Mouse (Mus musculus): ENCODE measurements at regions not wholly inside any gene's neighbourhood (a gene's known extent, or its start where the extent isn't known, plus 50 kb on each side); places are given as distances from the start of the nearest gene placed in this dataset.

DNA sequence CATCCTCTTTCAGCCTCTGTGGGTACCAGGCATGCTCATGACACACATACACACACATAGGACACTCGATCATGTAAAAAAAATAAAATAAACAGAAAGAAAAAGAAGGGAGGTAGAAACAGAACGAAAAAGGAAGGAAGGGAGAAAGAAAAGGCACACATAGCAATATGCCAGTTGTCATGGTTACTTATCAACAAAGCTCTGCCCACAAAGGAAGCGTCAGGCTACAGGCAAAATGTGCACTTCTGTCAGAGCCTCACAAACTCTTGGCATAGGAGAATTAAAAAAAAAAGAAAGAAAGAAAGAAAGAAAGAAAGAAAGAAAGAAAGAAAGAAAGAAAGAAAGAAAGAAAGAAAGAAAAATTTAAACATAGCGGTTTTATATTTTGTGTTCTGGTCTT lies 56.9 kb upstream of the Sox2 start:
- no peak for DNase-seq

DNA sequence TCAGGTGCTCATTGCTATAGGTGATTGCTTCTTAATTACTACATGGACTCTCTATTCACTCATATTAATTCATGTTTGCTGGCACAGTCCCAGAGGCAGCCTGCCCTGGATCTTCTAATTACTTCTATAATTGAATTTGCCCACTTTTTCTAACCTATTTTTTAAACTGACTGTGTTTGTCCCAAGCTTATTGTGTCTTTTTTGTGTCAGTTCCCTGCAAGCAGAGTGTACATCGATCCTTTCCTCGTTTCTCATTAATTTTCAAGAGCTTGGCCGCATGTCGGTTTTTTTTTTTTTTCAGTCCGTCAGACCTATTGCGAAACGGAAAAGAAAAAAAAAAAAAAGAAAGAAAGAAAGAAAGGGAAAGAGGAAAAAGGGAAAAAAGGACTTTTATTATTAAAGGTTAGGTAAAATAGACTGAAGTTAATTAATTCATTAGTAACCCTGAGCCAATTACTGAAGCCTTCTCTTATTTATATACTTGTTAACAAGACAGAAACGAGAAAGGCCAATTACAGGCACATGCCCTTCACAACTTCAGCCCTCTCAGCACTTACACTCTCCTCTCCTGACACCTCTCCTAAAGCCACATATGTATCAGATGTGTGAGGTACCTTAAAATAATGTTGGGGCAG lies 72.2 kb upstream of the Sox2 start:
- DNase-seq = no peak

DNA sequence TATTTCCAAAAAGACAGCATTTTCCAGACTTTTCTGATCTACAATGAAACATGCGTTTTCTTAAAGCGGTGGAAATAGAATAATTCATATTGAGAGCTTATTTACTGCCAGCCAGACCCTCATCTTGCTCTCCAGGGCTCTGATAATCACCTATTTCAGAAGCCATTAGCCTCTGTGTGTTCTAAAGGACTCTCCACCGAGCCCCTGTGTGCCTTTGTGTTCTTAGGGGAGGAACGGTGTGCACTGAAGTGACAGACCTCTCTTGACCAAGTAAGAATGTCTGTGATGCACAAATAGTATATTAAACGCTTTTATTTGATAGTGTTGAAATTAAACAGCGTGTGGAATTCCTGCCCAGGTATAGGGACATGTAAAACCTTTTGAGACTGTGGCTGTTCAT lies 73.1 kb upstream of the Sox2 start:
- no peak for DNase-seq

DNA sequence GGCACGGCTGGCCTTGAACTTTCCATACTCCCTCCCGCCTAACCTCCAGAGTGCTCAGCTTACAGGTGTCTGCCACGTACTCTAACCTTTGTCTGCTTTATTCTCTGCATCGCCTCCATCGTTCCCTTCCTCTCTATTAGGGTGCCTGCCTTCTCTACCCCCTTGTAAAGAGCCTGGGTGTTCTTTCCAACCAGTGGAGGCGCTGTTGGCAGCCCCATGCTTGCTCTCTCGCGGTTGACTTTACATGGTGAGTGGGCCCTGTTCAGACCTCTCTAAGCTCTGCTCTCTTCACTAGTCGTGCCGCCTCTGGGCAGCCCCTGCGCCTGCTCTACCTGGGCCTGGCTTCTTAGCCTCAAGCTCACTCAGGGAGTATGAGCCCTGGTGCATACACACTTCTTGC lies 74.0 kb upstream of the Sox2 start:
- no peak for DNase-seq

DNA sequence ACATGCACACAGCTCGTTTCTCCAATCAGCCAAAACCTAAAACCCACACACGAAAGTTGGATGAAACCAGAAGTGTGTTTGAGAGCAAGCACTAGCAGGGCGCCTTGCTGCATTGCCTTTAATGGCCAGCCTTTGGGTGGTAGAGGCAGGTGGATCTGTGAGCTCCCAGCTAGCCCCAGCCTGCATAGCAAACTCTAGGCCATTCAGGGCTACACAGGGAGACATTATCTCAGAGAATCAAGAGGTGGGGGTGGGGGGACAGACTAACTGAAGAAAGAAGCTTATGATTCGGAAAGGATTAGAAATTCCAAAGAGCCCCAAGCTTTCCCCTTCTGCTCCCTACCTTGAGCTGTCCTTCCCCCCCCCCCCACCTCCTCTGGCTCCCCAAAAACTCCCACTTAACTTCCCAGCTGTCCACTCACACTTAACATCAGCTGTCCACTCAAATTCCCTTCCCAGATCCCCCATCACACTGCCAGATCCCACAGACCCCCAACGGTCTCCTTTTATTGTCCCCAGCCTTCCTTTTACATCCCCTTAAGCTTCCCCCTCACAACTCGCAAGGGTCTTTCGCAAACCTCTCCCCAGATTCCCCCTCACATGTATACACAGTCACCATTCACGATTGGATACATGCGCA lies 75.4 kb upstream of the Sox2 start:
- DNase-seq = no peak

DNA sequence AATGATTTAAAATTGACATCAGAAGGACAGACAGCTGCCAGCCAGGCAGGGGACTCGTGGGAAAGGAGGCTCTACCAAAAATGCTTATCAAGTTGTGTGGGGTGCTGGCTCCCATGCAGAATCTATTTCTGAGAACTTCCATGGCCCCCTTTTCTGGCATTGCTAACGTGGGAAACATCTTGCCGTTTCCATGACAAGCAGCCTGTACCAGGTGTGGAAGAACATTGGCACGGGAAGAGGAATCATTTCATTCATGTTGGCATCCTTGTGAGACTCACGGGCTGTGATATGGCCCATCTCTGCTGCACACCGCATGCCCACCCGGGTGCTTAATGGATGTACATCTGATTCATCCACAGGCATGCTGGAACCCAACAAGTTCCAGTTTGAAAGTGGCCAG lies 76.9 kb upstream of the Sox2 start:
- DNase-seq = no peak

DNA sequence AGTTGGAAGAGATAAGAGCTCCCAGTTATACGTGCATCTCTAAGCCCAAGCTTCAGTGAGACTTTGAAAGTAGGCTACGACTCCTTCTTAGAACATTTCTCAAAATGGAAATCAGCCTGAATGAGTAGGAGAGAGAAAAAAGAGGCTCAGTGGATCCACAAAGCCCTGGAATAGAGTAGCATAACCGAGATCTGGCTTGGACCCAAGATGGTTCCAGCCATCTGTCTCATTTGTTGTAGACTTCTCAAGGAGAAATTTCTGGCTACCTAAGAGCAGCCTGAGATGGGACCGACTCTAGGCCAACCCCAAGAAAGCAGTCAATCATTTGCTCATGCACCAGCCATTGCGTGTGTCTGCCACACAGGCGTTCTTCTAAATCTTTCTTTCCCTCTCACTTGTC lies 78.1 kb upstream of the Sox2 start:
- DNase-seq = no peak

DNA sequence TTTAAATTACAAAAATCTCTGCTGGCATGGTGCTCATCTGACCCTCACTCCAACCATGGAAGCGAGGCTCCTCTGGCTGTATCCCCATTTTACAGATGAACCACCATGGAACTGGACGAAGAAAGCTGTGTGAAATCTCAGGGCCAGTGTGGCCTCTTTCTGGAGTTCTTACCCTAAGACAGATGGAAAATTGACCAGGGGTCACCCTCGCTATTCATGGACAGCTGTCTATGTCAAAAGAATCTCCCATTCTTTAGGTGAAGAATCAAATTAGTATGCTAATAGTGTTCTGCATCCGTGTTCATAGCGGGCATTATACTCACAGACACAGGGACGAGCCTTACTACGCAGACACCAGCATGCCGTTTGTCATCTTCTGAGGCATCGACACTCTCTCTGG lies 78.6 kb upstream of the Sox2 start:
- DNase-seq = no peak

DNA sequence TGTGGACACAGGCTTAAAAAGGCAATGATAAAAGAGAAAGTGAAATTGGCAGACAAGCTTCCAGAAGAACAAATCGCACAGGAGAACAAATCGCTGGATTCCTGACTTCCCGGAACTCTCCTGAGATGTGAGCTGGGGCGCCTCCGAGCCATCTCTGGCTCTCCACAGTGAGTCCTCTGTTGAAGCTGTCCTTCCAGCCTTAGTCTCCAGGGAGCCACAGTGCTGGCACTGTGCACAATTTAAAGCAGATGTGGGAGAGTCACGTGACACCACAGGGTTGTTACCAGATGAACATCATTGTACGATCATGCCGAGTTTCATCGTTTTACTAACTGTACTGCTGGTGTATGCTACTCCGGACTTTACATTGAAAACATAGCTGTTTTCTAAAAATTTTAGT lies 80.2 kb upstream of the Sox2 start:
- DNase-seq = no peak

DNA sequence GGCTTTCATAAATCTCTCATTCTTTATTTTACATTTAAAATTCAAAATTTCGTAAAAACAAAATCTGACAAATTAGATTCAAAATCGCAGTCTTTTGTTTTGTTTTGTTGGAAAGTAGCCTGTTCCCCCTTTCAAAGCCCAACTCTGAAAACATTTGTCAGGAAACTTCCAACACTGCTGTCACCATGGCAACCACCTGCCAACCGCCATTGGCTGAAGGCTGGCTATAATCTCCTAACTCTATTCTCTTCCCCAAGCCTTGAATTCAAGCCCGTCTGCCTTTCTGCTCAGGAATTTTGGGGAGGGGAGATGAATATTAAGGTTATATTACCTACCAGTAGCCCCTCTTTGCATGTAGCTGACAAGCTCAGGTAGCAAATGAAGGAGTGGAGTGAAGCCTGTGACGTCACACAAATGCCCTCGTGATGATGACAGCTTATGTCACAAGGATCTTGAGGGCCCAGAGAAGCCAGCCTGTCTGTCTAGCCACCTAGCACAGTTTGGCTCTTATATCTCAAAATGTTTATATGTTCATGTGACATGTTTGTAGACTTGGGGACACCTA lies 82.0 kb upstream of the Sox2 start:
- DNase-seq = no peak

DNA sequence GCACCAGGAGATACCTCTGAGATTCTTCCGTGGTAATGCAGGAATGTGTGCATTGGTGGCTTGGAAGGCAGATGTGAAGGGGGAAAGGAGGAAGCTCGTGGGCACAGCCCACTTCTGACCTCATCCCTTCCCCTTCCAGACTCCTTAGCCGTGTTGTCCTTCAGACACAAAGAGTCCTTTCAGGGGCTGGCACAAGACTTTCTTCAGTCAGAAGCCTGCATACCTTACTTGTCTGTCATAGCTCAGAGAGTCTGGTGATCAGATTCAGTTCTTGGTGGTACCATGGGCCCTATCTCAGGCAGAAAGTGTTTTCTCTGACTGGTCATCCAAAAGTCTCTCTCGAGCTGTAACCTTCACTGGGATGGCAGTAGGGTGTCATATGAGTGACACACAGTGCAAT lies 84.8 kb upstream of the Sox2 start:
- DNase-seq = no peak

DNA sequence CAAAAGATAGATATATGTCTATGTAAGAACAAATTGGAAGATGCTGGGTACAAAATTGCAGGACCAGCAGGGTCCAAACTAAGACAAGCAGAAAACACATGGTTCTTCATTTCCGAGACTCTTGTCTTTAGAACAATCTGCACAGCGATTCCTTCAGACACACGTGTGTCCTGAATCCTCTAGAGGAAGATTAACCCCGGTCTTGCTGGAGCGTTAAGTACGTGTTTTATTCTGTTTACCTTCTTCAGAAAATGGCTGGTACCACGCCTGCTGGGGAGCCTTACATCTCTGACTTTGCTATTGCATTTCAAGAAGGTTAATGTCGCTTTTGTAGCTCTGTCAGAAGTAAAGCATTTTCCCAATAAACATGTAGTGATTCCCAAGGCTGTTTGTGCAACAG lies 87.3 kb upstream of the Sox2 start:
- no peak for DNase-seq

DNA sequence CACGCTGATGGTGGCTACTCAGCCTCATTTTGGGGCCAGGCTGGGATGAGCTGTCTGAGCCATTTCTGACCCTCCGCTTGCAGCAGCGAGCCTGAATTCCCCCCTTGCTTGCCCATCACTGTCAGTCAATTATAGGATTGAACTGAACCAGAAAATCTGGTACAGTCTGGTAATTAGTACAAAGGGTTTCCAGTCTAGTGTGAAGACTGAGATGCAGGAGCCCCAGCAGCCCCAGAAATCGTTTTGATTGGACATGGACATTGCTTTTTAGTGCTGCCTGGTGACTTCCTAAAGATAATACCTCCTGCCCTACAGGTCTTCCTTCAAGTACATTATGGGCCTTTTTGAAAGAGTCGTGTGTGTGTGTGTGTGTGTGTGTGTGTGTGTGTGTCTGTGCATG lies 88.5 kb upstream of the Sox2 start:
- DNase-seq = no peak

DNA sequence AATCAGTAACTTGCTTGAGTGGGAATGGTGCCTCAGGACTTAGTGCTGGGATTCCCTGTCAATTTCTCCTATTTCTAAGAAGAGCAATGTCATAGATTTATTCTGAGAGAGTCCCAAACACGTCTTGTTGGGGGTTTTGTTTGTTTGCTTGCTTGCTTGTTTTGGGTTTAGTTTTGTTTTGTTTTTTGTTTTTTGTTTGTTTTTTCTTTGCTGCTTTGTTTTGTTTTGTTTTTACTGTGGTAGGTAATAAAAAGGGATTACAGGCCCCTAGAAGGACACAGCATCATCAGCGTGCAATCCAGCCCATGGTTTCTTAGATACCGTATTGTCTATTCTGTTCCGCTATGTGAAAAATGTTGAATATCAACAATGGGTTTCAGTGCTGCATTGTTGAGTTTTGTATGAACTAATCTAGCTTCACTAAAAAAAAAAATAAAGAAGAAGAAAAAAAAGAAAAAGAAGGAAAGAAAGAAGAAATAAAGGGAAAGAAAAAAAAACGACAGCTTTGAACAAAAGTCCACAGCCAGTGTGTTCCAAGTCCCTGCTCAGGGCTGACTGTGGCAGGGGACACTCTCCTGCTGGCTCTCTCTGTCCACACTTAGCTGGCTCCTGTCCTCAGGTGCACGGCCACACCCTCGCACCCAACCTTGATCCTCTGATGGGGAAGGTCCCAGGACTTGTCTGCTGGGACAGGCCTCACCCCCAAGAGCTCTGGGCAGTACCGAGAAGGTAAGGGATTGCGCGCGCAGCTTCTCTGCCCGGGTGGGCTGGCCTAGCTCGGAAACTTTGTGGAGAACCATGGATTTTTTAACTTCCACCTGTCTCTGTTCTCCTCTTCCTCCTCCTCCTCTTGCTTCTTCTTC lies 90.1 kb upstream of the Sox2 start:
- no peak for DNase-seq

DNA sequence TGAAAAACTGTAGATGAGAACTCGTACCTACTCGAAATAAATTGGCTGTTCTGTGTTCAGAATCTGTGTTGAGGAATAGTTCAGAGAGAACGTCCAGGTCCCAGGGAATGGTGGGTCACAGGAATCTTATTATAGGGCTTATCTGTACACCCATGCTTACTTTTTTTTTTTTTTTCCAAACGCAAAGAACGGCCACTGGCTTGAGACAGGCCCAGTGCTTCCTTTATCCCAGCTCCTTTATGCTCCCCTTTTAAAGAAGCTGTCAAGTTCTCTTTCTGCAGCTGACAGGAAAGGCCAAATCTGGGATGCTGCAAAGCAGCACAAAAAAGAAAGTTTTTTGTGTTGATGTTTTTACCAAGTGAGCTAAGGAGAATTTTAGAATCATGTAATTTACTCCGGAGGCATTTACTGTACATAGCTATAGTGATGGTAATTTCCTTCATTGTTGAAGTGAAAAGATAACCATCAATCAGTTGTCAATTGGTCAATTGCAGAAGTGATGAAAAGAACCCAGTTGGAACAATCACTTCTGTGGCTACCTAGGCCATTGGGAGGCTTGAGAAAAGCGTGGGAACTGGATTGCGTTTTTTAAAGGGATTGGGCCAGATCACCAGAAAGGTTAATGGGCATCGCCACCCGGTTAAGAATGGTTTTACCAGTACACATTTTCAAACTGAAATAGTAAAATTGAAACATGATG lies 91.2 kb upstream of the Sox2 start:
- DNase-seq = no peak

DNA sequence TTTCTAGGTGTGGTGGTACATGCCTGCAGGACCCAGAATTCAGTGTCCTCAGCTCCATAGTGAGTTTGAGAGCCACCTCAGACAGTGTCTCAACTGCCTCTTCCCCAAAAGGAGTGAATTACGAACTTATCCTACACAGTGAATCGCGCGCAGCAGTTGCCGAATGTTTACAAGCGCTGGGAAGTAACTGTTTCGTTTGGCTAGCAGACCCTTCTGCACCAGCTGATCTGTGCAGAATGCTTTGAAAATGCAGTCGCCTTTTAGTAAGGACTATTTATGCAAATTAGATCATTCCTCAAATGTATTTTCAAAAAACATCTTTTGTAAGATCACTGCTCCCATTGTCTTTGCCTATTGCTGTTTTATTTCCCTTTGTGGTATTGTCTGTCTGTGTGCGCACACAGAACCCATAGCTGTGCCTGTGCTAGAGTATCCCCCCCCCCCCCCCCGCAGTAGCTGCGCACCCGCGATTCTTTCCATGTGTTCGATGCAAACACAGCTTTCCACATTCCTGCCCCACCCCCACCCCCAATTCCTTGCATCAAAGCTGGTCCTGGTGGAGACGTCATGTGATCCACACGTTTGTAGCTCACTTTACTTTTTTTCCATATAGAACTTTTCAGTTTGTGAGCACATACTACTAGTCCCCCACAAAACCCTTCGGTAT lies 97.5 kb upstream of the Sox2 start:
- no peak for DNase-seq

DNA sequence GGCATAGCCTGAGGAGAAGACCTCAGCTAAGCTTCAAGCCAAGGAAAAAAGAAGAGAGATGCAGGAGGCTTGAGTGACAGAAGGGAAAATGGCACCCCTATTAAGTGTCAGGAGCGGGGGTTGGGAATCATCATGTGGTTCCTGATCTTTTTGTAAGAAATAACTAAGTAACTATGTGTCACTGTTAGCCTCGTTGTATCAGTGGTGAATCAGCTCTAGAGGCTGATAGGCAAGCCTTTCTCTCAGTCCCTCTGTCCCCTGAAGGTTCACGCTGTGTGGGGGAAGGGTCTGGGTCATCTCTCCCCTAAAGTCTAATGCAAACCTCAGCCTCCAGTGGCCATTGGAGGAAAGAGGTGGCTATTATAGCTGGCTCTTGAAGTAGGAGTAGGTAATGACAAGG lies 99.1 kb upstream of the Sox2 start:
- DNase-seq = no peak

DNA sequence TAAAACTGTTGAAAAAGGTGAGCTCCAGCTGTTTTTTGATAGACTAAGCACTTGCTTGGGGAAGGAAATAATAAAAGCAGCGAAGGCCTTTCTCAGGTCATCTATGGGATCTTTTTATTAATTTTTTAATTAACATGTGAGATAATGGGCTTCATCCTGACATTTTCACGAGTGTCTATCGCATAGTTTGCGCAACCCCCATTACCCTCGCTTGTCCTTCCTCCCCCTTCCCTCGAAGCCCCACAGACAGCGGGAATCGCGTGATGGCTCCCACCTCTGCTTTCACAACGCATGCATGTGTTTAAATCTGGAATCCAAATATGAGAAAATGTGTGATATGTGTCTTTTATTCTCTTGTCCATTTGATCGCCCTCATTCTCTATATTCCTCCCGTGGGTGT lies 100.0 kb upstream of the Sox2 start:
- no peak for DNase-seq

DNA sequence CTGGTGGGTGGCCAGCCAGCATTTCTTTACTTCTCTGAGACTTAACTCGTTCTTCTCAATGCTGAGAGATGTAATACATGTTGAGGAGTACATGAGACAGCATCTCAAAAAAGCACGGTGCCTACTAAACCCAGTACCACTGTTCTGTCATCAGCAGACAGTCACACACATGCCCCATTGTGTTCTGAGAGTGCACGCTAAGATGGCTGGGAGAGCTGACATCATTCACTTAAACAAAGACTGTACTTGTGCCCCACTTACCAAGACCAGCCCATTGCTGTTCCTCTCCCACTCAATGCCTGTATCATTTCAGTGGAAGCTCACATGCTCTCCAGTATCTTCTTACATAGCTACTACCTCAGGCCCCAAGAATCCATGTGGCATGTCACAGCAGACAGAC lies 117.8 kb upstream of the Sox2 start:
- peak in 1 of 2 experiments; percentile 9 for DNase-seq

DNA sequence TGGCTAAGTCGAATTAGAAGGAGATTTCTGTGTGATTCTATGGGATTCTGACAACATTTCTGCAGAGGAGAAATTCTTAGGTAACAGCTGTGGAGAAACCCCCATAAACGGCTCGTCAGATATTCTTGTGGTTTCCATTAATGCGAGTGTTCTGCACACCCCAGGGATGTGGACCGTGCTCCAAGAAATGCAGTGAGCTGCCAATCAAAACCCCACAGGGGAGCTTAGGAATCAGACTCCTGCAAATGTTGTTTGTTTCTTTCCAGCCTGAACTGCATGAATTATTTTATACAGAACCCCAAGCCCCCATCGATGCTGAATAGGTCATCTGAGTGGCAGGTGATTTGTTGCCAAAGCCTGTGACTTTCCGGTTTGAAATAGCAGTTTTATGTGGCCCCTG lies 118.4 kb upstream of the Sox2 start:
- DNase-seq = no peak

DNA sequence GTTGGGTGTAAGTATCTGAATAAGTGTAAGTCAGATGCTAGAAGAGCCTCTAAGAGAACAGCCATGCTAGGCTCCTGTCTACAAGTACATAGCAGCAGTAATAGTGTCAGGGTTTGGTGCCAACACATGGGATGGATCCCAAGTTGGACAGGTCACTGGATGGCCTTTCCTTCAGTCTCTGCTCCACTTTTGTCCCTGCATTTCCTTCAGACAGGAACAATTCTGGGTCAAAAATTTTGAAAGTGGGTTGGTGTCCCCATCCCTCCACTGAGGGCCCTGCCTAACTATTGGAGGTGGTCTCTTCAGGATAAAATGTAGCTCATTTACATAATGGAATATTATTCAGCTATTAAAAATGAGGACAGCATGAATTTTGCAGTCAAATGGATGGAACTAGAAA lies 122.7 kb upstream of the Sox2 start:
- no peak for DNase-seq

DNA sequence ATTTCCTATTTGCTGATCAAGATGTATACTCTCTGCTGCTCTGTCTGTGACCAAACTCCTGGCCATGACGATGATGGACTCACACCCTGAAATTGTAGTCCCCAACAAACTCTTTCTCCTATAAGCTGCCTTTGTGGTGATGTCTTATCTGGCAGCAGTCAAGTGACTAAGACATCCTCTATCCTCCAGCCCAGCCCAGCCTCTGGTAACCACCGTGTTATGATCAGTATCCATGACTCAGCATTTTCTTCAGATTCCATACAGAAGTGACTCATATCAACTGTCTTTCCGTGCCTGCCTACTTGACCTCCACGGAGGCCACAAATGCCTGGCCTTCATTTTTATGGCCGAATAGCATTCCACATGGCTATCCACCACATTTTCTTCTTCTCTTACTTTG lies 124.5 kb upstream of the Sox2 start:
- no peak for DNase-seq

All from layer of hippocampus, postnatal 36 days (tissue).